Mouse (Mus musculus) liver, embryonic 12.5 days (tissue): ENCODE data around the gene Uhmk1. TPM values are rescaled to one million over a fixed set of nuclear protein-coding genes. Genes with fewer than 3 reads are reported as not detected.
"Not testable (repeated sequence)": the region's sequence is repeated elsewhere in the genome, so short reads cannot be mapped to it uniquely, and the experiment has no call there.

Source experiments
- ATAC-seq: fragments of 200-750 bp; cut with Nextera tagmentation; 2 replicates; pipeline ENCODE4 v1.8.0; 2017; ENCODE audit warnings: moderate number of reproducible peaks, mild to moderate bottlenecking, moderate library complexity
- H3K27ac ChIP-seq: fragments of 300-500 bp; sonication (generic); 2 replicates; pipeline ENCODE4 v1.5.1; 2016; ENCODE audit warnings: mild to moderate bottlenecking
- H3K27me3 ChIP-seq: fragments of 300-500 bp; sonication (generic); replicated peaks from 2 replicates; pipeline ENCODE4 v1.6.1; 2016; ENCODE audit warnings: mild to moderate bottlenecking, moderate library complexity
- H3K36me3 ChIP-seq: fragments of 300-500 bp; sonication (generic); 2 replicates; pipeline ENCODE4 v1.6.1; 2016; ENCODE audit warnings: mild to moderate bottlenecking, moderate library complexity
- H3K4me1 ChIP-seq: fragments of 300-500 bp; sonication (generic); 2 replicates; pipeline ENCODE4 v1.6.1; 2016
- H3K4me2 ChIP-seq: fragments of 300-500 bp; sonication (generic); 2 replicates; pipeline ENCODE4 v1.6.1; 2016; ENCODE audit warnings: mild to moderate bottlenecking, moderate library complexity
- H3K4me3 ChIP-seq: fragments of 300-500 bp; sonication (generic); 2 replicates; pipeline ENCODE4 v1.5.1; 2016; ENCODE audit warnings: mild to moderate bottlenecking, moderate library complexity
- H3K9ac ChIP-seq: fragments of 300-500 bp; sonication (generic); 2 replicates; pipeline ENCODE4 v1.6.1; 2016; ENCODE audit warnings: mild to moderate bottlenecking, moderate library complexity
- H3K9me3 ChIP-seq: fragments of 300-500 bp; sonication (generic); replicated peaks from 2 replicates; pipeline ENCODE4 v1.6.1; 2016; ENCODE audit warnings: mild to moderate bottlenecking, moderate library complexity
- WGBS: fragments of 180-500 bp; shearing (Covaris S2); methylation state at CpG from one replicate; pipeline ENCODE4 v1.1.7; 2016; ENCODE audit not compliant: insufficient replicate concordance; 5-methylcytosine and 5-hydroxymethylcytosine counted together
- polyA plus RNA-seq: library from polyadenylated mRNA; unstranded; fragments of >200 nt; fragmentation: Nextera tagmentation; extraction: Ambion mirVana; gene quantifications from 2 replicates; pipeline ENCODE4 v1.2.1, GENCODE M21; 2016

The Uhmk1 gene
- polyA plus RNA-seq: 12.1 and 13.5 TPM in 2 replicates

DNA sequence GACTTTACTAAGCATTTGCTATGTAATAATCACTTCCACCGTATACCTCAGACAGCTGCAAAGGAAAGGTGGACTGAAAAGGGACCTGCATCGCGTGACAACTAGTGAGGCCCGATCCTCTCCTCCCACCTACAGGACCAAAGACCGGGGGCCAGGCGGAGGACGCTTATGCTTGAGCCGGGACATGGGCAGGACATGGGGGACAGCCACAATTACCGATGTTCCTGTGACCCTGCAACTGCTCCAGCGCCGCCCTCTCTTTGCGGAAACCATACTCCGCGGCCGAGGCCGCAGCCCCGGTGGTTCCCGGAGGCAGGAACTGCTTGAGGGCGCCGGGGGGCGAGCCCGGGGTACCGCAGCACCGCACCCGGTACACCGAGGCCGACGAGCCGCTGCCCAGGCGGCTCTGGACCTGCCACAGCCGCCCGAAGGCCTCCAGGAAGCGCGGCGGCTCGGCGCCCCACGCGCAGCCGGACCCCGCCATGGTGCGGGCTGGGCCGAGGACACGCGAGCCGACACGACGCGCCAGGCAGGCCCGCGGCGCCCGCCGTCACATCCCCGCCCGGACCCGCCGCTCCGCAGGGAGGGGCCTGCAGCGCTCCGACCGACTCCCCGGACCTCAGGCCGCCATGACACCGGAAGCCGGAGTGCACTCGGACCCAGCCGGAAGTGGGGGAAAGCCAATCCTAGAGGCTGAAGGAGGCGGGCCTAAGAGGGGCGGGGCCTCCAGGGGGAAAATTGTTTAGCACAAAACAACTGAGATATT lies at the start of gene Uhmk1:
Gene Uhmk1 (minus strand): TSS at position 641 of the 766 bp plus-strand sequence.
- 0 out of 2 replicates have a peak, but pooled peaks cover 7% of the 10 kb centered on the region for H3K27me3 ChIP-seq
- peak; percentile 98 for ATAC-seq
- WGBS: under 1% methylated on average over 70 of the region's 70 CpGs
- peaks cover 14% of the 10 kb centered on the region for H3K4me1 ChIP-seq
- peak within 1 kb of the TSS; percentile 97 for H3K9ac ChIP-seq
- no peaks in the 10 kb centered on the region for H3K9me3 ChIP-seq
- peak within 1 kb of the TSS; percentile 73 for H3K4me2 ChIP-seq
- peaks cover 27% of the 10 kb centered on the region for H3K36me3 ChIP-seq
- peak within 1 kb of the TSS; percentile 87 for H3K4me3 ChIP-seq
- peak within 1 kb of the TSS; percentile 87 for H3K27ac ChIP-seq

DNA sequence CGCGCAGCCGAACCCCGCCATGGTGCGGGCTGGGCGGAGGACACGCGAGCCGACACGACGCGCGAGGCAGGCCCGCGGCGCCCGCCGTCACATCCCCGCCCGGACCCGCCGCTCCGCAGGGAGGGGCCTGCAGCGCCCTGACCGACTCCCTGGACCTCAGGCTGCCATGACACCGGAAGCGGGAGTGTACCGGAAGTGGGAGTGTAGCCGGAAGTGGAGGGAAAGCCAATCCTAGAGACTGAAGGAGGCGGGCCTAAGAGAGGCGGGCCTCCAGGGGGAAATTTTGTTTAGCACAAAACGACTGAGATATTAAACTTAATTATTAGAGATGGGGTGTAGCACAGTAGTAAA lies 40.3 kb upstream of the Uhmk1 start:
- H3K9ac ChIP-seq: peak overlapping the region; percentile 70
- peaks cover 8% of the 10 kb centered on the region; the same call in 1 of the 2 replicates for H3K27me3 ChIP-seq
- WGBS: 21% methylated on average over 31 of the region's 32 CpGs
- H3K4me1 ChIP-seq: 0 out of 2 replicates have a peak, but pooled peaks cover 7% of the 10 kb centered on the region
- peak overlapping the region; percentile 64 for H3K4me3 ChIP-seq
- 0 out of 2 replicates have a peak, but pooled peaks cover 4% of the 10 kb centered on the region for H3K9me3 ChIP-seq
- H3K27ac ChIP-seq: no peak overlapping the region
- peak overlapping the region; percentile 67 for H3K4me2 ChIP-seq
- no peaks in the 10 kb centered on the region for H3K36me3 ChIP-seq
- ATAC-seq: peak; percentile 83

DNA sequence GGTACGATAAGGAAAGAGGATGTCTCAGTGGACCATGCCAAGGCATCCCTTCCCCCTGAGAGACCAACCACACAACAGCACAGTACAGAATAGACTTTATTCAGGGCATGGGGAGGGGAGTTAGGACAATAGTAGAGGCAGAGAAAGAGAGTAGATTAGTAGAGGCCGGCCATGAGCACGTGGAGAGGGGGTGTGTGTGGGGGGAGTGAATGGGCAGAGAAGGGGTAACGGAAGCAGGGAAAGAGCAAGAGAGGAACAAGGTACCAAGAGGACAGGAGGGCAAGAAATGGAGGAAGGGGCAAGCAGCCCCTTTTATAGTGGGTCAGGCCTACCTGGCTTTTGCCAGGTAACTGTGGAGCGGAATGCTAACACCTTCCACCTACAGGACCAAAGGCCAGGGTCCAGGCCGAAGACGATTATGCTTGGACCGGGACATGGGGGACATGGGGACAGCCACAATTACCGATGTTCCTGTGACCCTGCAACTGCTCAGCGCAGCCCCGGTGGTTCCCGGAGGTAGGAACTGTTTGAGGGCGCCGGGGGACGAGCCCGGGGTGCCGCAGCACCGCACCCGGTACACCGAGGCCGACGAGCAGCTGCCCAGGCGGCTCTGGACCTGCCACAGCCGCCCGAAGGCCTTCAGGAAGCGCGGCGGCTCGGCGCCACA lies 39.8 kb upstream of the Uhmk1 start:
- peak; percentile 60 for ATAC-seq
- H3K4me1 ChIP-seq: 0 out of 2 replicates have a peak, but pooled peaks cover 7% of the 10 kb centered on the region
- H3K4me3 ChIP-seq: peak overlapping the region; percentile 64
- no peak overlapping the region for H3K27ac ChIP-seq
- peak overlapping the region; percentile 67 for H3K4me2 ChIP-seq
- H3K36me3 ChIP-seq: no peaks in the 10 kb centered on the region
- peak overlapping the region; percentile 70 for H3K9ac ChIP-seq
- WGBS: 27% methylated on average over 30 of the region's 30 CpGs
- 0 out of 2 replicates have a peak, but pooled peaks cover 4% of the 10 kb centered on the region for H3K9me3 ChIP-seq
- H3K27me3 ChIP-seq: peaks cover 8% of the 10 kb centered on the region; the same call in 1 of the 2 replicates

DNA sequence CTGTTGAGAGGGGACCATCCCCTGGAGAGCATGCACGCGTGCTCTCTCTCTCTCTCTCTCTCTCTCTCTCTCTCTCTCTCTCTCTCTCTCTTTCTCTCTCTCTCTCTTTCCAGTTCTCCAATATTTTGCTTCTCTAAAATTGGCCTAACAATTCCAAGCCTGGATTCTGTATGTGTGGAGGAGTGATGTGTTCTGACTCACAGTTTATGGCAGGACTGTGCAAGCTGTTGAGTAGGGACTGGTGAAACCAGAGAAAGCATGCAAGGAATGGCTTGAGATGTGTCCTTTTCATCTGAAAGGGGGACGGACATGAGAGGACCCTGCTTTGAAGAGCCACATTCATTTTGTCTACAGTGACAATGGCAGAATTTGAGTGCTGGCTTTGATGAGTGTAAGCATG lies 29.8 kb upstream of the Uhmk1 start:
- Histone ChIP-seq H3K9ac (no peak overlapping the region), H3K4me2 (no peak overlapping the region), H3K9me3 (no peaks in the 10 kb centered on the region), H3K36me3 (no peaks in the 10 kb centered on the region), H3K4me3 (no peak overlapping the region), H3K27ac (no peak overlapping the region), H3K4me1 (no peaks in the 10 kb centered on the region), H3K27me3 (no peaks in the 10 kb centered on the region)
- 70% methylated on average over 3 of the region's 3 CpGs for WGBS
- no peak for ATAC-seq

DNA sequence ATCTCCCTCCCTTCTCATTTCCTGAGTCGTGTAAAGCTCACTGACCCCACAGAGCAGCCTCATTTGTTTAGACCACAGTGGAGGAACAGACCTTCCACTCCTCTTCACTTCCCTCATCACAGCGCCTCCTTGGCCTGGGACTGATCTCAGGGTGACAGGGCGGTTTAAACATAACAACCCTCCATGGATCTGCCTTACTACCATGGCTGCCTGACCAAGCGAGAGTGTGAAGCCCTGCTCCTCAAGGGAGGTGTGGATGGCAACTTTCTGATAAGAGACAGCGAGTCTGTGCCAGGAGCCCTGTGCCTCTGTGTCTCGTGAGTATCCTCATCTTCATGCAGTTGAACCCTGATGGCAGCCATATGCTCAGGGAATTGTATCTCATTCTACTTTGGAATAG lies 17.5 kb upstream of the Uhmk1 start, which contains the start of gene Sh2d1b2:
Gene Sh2d1b2 (plus strand): TSS at position 62 of the 400 bp plus-strand sequence.
- ATAC-seq, H3K27ac ChIP-seq, H3K4me3 ChIP-seq, H3K9ac ChIP-seq, H3K4me1 ChIP-seq, H3K27me3 ChIP-seq, H3K36me3 ChIP-seq, H3K4me2 ChIP-seq, H3K9me3 ChIP-seq: not testable (repeated sequence)
- 52% methylated on average over 6 of the region's 6 CpGs for WGBS

DNA sequence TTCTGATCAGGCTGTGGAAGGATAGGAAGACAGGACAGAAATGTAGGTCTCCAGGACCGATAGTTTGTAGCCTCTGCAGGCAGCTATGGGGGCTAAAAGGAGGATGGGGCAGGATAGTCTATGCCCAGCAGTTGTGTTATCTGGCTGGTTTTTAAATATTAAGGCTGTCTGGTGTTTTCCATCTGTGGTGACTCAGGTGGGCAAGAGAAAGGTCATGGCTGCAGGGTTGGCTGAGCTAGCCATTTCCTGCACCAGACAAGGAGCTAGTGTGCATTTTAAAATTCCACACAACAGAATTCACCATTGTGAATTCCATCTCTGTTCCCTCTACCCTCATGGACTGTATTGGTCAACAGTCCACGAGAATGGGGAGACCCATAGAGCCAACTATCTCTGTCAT lies 8.1 kb upstream of the Uhmk1 start:
- Histone ChIP-seq H3K4me3 (no peak overlapping the region), H3K36me3 (no peaks in the 10 kb centered on the region), H3K4me1 (no peaks in the 10 kb centered on the region), H3K27me3 (peaks cover 12% of the 10 kb centered on the region; the same call in 1 of the 2 replicates), H3K9ac (no peak overlapping the region), H3K4me2 (no peak overlapping the region), H3K27ac (no peak overlapping the region), H3K9me3 (no peaks in the 10 kb centered on the region)
- 43% methylated on average over 2 of the region's 2 CpGs for WGBS
- no peak for ATAC-seq

DNA sequence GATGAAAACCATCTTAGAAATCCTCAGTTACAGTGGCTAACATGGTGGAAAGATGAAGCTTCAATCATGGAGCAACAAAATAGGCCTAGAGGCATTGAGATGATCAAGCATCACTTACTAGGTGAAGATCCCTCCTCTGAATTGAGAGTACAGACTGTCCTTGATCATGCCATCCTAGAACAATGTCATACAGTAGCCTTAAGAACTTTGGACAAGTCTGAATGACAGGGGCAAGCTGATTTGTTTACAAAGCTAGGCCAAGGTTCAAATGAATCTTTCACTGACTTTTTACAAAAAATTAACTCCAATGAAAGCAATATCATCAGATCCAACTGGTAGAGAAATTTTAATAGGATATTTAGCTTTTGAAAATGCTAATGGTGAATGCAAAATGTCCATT lies 5.2 kb upstream of the Uhmk1 start:
- no peak overlapping the region for H3K9ac ChIP-seq

DNA sequence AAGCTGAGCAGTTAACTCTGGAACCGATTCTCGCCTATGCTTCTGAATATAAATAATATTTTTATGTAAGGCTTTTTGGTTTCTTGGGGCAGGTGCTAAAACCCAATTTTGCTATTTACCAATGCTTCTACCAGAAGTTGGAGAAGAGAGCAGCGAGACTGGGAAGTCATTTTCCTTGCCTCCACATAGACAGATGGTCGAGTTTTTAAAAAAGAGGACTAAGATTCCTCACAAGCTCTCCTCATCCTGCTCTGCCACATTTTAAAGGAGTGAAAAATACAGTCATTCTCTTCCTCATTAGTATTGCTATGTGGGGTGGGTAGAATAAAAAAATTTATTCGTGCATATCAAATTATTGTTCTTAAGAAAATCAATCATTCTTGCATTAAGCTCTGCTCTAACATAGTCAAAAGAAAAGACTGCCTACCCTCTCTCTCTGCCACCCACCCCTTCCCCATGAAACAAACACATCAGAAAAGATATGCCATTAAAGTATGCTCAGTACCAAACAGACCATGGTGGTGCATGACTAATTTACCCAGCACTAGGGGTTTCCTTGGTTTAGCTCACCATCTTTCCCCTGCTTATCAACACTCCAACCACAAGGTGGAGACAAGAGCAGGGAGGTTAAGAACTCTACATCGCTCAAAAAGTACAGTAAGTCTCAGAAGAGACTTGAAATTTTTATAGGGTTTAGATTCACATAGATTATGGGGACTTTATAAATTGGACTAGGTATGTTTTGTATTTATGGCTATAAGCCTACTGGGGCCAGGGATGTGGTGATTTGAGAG lies 3.1 kb upstream of the Uhmk1 start:
- WGBS: 60% methylated on average over 6 of the region's 6 CpGs
- Histone ChIP-seq H3K36me3 (no peaks in the 10 kb centered on the region), H3K9me3 (no peaks in the 10 kb centered on the region), H3K9ac (no peak overlapping the region), H3K4me3 (no peak overlapping the region), H3K27me3 (peaks cover 18% of the 10 kb centered on the region; the same call in 1 of the 2 replicates), H3K27ac (no peak overlapping the region), H3K4me2 (no peak overlapping the region), H3K4me1 (peaks cover 7% of the 10 kb centered on the region)
- no peak for ATAC-seq

More for the DNA sequence above, 5.2 kb upstream of the Uhmk1 start:
- H3K4me3 ChIP-seq: no peak overlapping the region
- H3K9me3 ChIP-seq: no peaks in the 10 kb centered on the region
- H3K4me2 ChIP-seq: no peak overlapping the region
- ATAC-seq: no peak
- no peaks in the 10 kb centered on the region for H3K4me1 ChIP-seq
- no peak overlapping the region for H3K27ac ChIP-seq
- no peaks in the 10 kb centered on the region for H3K36me3 ChIP-seq
- H3K27me3 ChIP-seq: peaks cover 19% of the 10 kb centered on the region; the same call in 1 of the 2 replicates

DNA sequence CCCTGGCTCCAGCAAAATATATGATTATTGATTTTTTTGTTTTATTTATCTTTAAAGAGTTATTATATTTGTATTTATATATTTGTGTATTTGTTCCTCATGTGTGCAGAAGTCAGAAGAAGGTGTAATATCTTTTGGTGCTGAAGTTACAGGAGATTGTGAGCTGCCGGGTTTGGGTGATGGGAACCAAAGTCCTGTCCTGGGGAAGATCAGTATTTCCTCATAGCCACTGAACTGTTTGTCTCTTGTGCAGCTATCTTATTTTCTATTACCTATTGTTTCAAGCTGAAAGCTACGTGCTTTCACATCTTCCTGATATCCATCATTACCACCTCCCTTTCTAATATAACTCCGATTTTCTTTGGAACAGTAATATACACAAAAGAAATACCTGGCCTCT lies 393 bp upstream of the Uhmk1 start:
- no peak for ATAC-seq

DNA sequence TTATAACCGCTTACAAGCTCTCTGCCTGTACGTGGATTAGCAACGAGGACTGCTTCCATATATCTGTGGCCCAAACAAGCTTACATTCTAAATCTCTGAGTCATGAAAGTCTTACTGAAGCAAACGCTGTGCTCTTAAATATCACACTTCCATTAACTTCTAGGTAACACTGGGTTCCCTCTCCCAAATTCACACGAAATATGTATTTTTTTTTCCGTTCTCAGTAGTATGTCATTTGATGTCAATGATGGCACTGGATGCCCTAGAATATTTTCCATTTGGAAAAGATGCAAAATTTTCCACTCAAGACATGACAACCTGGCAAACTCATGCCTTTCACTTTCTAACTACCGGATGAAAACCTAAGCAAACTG lies 827 bp downstream of the Uhmk1 start:
- H3K4me2 ChIP-seq: peak overlapping the region; percentile 73
- no peaks in the 10 kb centered on the region for H3K9me3 ChIP-seq
- H3K4me1 ChIP-seq: peaks cover 14% of the 10 kb centered on the region
- peak overlapping the region; percentile 87 for H3K4me3 ChIP-seq
- peak overlapping the region; percentile 87 for H3K27ac ChIP-seq
- H3K36me3 ChIP-seq: peaks cover 32% of the 10 kb centered on the region
- WGBS: 17% methylated on average over 7 of the region's 7 CpGs
- H3K9ac ChIP-seq: peak overlapping the region; percentile 97
- no peak for ATAC-seq
- H3K27me3 ChIP-seq: 0 out of 2 replicates have a peak, but pooled peaks cover 7% of the 10 kb centered on the region

More for the DNA sequence above, 393 bp upstream of the Uhmk1 start:
- H3K9me3 ChIP-seq: no peaks in the 10 kb centered on the region
- peak overlapping the region; percentile 87 for H3K4me3 ChIP-seq
- 61% methylated on average over 3 of the region's 3 CpGs for WGBS
- H3K27ac ChIP-seq: no peak overlapping the region; the same call in 1 of the 2 replicates
- peaks cover 22% of the 10 kb centered on the region for H3K36me3 ChIP-seq
- peak overlapping the region; percentile 97; the same call in 1 of the 2 replicates for H3K9ac ChIP-seq
- H3K27me3 ChIP-seq: 0 out of 2 replicates have a peak, but pooled peaks cover 7% of the 10 kb centered on the region
- peaks cover 14% of the 10 kb centered on the region for H3K4me1 ChIP-seq
- H3K4me2 ChIP-seq: peak overlapping the region; percentile 73

DNA sequence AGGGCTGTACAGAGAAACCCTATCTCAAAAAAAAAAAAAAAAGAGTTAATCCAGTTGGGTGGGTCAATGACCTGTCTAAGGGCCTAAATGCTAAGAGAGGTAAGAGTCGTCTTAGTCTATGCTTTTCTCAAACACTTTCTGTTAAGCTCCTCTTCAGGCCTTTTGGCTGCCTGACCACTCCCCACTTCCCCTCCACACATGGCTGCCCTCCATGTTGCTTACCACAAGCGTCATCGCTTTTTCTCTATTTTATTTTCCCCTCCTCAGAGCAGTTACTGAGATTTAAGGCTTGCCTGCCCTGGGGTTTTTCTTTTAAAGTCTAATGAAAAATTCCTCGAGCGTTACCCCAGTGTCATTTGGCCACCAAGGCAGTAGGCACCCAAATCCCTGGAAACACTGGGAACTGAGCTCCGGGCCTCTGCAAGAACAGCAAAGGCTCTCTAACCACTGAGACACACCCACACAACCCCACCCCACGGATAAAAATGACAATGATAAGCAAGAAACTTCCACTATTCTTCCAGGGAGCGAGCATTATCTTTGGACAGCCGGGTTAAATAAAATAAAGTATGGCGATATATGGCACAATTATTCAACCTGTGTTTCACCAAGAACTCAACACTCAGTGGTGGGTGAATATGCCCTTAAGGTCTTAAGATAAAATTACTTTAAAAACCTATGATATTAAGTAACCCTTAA lies 1.9 kb downstream of the Uhmk1 start:
- WGBS: 54% methylated on average over 10 of the region's 10 CpGs
- H3K4me3 ChIP-seq: peak overlapping the region; percentile 30; the same call in 1 of the 2 replicates
- peak overlapping the region; percentile 59 for H3K4me2 ChIP-seq

More for the DNA sequence above, 1.9 kb downstream of the Uhmk1 start:
- no peak for ATAC-seq
- Histone ChIP-seq H3K27ac (no peak overlapping the region), H3K9ac (no peak overlapping the region), H3K36me3 (peaks cover 43% of the 10 kb centered on the region), H3K4me1 (peaks cover 14% of the 10 kb centered on the region), H3K9me3 (no peaks in the 10 kb centered on the region), H3K27me3 (0 out of 2 replicates have a peak, but pooled peaks cover 7% of the 10 kb centered on the region)
